Comparison of ENCODE assay signal across 23 mouse cellular contexts in genomic region chr12:71941290-71941689, GRCm38 (mm10).
"Had no signal": no experiment of that assay in that cellular context is flagged by ENCODE, and none has a peak within 500 bp of the region (broad histone marks: within the 10 kb centered on the region; RNA-seq: fewer than 3 reads in every experiment).

No protein-coding gene starts in this region.

- H3K4me1 ChIP-seq: intestine, embryonic 15.5 days; limb, embryonic 10.5 days; limb, embryonic 12.5 days had no signal

- H3K27ac ChIP-seq: hindbrain, embryonic 13.5 days; hindbrain, embryonic 15.5 days; hindbrain, postnatal 0 days; intestine, embryonic 15.5 days; layer of hippocampus, adult 2 months; left cerebral cortex, adult 2 months; limb, embryonic 10.5 days; limb, embryonic 12.5 days had no signal

- ATAC-seq: forebrain, postnatal 0 days; hindbrain, postnatal 0 days; intestine, embryonic 15.5 days; intestine, postnatal 0 days had no signal

- H3K9ac ChIP-seq: forebrain, postnatal 0 days; heart, embryonic 13.5 days; heart, embryonic 15.5 days; hindbrain, embryonic 13.5 days; hindbrain, embryonic 15.5 days; intestine, embryonic 15.5 days; limb, embryonic 12.5 days had no signal

- H3K27me3 ChIP-seq: heart, embryonic 13.5 days; heart, embryonic 15.5 days; hindbrain, embryonic 13.5 days; hindbrain, embryonic 15.5 days; intestine, embryonic 15.5 days; limb, embryonic 12.5 days had no signal

- H3K4me2 ChIP-seq: heart, embryonic 11.5 days; heart, embryonic 13.5 days; heart, embryonic 15.5 days; hindbrain, embryonic 13.5 days; hindbrain, embryonic 15.5 days; intestine, embryonic 15.5 days; limb, embryonic 12.5 days had no signal

- DNase-seq: forebrain, postnatal 0 days; gastrocnemius, postnatal 14 days; gastrocnemius, postnatal 36 days; heart, adult 18-20 months; heart, postnatal 14 days; heart, postnatal 36 days; kidney, adult 18-20 months; kidney, adult 8-10 months; kidney, postnatal 10 days; kidney, postnatal 25 days; kidney, postnatal 4 days had no signal

- H3K9me3 ChIP-seq: heart, embryonic 13.5 days; heart, embryonic 15.5 days; hindbrain, embryonic 13.5 days; hindbrain, embryonic 15.5 days; intestine, embryonic 15.5 days; limb, embryonic 10.5 days; limb, embryonic 12.5 days had no signal

- H3K4me3 ChIP-seq: heart, embryonic 13.5 days; heart, embryonic 15.5 days; hindbrain, embryonic 13.5 days; hindbrain, embryonic 15.5 days; intestine, embryonic 15.5 days; layer of hippocampus, adult 2 months; left cerebral cortex, adult 2 months; limb, embryonic 10.5 days; limb, embryonic 12.5 days had no signal
